Mouse (Mus musculus): ENCODE results near the gene Crabp1. TPM values are rescaled to one million over a fixed set of nuclear protein-coding genes. Genes with fewer than 3 reads are reported as not detected.
A peak's percentile ranks its signal among the peaks of the same experiment; 100 is the strongest.

The Crabp1 gene
- polyA plus RNA-seq, 1 experiment from 2014 or later = 53.8 TPM

- Histone ChIP-seq H3K9ac (replicated peaks; ENCODE audit: low read length) (no peak overlapping the region), H3K27ac (ENCODE audit: low read length) (no peak overlapping the region), H3K4me2 (replicated peaks; ENCODE audit: low read depth, low read length) (no peak overlapping the region), H3K9me3 (ENCODE audit: low read length) (no peaks in the 10 kb centered on the region), H3K4me3 (ENCODE audit: low read length) (no peak overlapping the region), H3K4me1 (ENCODE audit: insufficient read depth, low read length) (peaks cover 4% of the 10 kb centered on the region; the same call in 1 of the 2 replicates), H3K36me3 (ENCODE audit: insufficient read depth, low read length) (no peaks in the 10 kb centered on the region), H3K27me3 (ENCODE audit: insufficient read depth, low read length) (no peaks in the 10 kb centered on the region)
- WGBS = 38% methylated on average over 8 of the region's 8 CpGs
- ATAC-seq (ENCODE audit: low FRiP score, low TSS enrichment) = peak; percentile 50; the same call in 1 of the 2 replicates
Measured at GRCm38 (mm10) chr9:54787760-54788159, 23.2 kb downstream of the Crabp1 start.

DNA sequence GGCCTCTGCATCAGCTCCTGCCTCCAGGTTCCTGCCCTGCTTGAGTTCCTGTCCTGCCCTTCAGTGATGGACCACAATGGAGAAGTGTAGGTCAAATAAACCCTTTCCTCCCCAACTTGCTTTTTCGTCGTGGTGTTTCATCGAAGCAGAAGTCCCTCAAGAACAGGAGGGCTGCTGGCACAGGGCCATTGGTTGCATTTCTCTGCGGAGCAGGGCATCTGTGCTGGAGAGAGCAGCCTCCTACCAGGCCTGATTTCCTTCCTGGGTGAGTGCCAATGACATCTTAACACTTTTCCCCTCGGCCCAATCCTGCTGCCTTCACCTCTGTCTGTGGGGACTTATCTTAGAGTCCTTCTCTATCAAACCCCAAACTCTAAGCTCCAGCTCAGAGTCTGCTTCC lies 25.7 kb downstream of the Crabp1 start:
- no peaks in the 10 kb centered on the region for H3K36me3 ChIP-seq (ENCODE audit: insufficient read depth, low read length)
- no peaks in the 10 kb centered on the region for H3K27me3 ChIP-seq (ENCODE audit: insufficient read depth, low read length)
- no peak overlapping the region for H3K4me3 ChIP-seq (ENCODE audit: low read length)
- no peak overlapping the region for H3K4me2 ChIP-seq (replicated peaks; ENCODE audit: low read depth, low read length)
- H3K27ac ChIP-seq (ENCODE audit: low read length) = no peak overlapping the region
- no peak for ATAC-seq (ENCODE audit: low FRiP score, low TSS enrichment)
- 60% methylated on average over 5 of the region's 5 CpGs for WGBS
- H3K4me1 ChIP-seq (ENCODE audit: insufficient read depth, low read length) = peaks cover 4% of the 10 kb centered on the region; the same call in 1 of the 2 replicates
- H3K9ac ChIP-seq (replicated peaks; ENCODE audit: low read length) = no peak overlapping the region
- H3K9me3 ChIP-seq (ENCODE audit: low read length) = no peaks in the 10 kb centered on the region

- no peaks in the 10 kb centered on the region for H3K4me1 ChIP-seq (ENCODE audit: insufficient read depth, low read length)
- ATAC-seq (ENCODE audit: low FRiP score, low TSS enrichment) = no peak
- H3K27ac ChIP-seq (ENCODE audit: low read length) = no peak overlapping the region
- no peak overlapping the region for H3K4me2 ChIP-seq (replicated peaks; ENCODE audit: low read depth, low read length)
- no peaks in the 10 kb centered on the region for H3K36me3 ChIP-seq (ENCODE audit: insufficient read depth, low read length)
- H3K27me3 ChIP-seq (ENCODE audit: insufficient read depth, low read length) = no peaks in the 10 kb centered on the region
- H3K9ac ChIP-seq (replicated peaks; ENCODE audit: low read length) = no peak overlapping the region
- no peak overlapping the region for H3K4me3 ChIP-seq (ENCODE audit: low read length)
- 25% methylated on average over 10 of the region's 10 CpGs for WGBS
- no peaks in the 10 kb centered on the region for H3K9me3 ChIP-seq (ENCODE audit: low read length)
Measured at GRCm38 (mm10) chr9:54801460-54801961, 37.0 kb downstream of the Crabp1 start.

GRCm38 (mm10) chr9:54802749-54803679 lies 38.5 kb downstream of the Crabp1 start:
- Histone ChIP-seq H3K4me3 (ENCODE audit: low read length) (no peak overlapping the region), H3K9me3 (ENCODE audit: low read length) (no peaks in the 10 kb centered on the region), H3K27me3 (ENCODE audit: insufficient read depth, low read length) (no peaks in the 10 kb centered on the region), H3K4me1 (ENCODE audit: insufficient read depth, low read length) (no peaks in the 10 kb centered on the region), H3K27ac (ENCODE audit: low read length) (no peak overlapping the region), H3K9ac (replicated peaks; ENCODE audit: low read length) (no peak overlapping the region), H3K36me3 (ENCODE audit: insufficient read depth, low read length) (no peaks in the 10 kb centered on the region), H3K4me2 (replicated peaks; ENCODE audit: low read depth, low read length) (no peak overlapping the region)
- ATAC-seq (ENCODE audit: low FRiP score, low TSS enrichment) = no peak
- WGBS = 66% methylated on average over 6 of the region's 6 CpGs

GRCm38 (mm10) chr9:54804351-54804750 lies 39.8 kb downstream of the Crabp1 start:
- no peaks in the 10 kb centered on the region for H3K27me3 ChIP-seq (ENCODE audit: insufficient read depth, low read length)
- no peaks in the 10 kb centered on the region for H3K4me1 ChIP-seq (ENCODE audit: insufficient read depth, low read length)
- ATAC-seq (ENCODE audit: low FRiP score, low TSS enrichment) = no peak
- H3K36me3 ChIP-seq (ENCODE audit: insufficient read depth, low read length) = no peaks in the 10 kb centered on the region
- no peak overlapping the region for H3K9ac ChIP-seq (replicated peaks; ENCODE audit: low read length)
- no peak overlapping the region for H3K4me3 ChIP-seq (ENCODE audit: low read length)
- H3K9me3 ChIP-seq (ENCODE audit: low read length) = no peaks in the 10 kb centered on the region
- 64% methylated on average over 5 of the region's 5 CpGs for WGBS
- no peak overlapping the region for H3K4me2 ChIP-seq (replicated peaks; ENCODE audit: low read depth, low read length)
- no peak overlapping the region for H3K27ac ChIP-seq (ENCODE audit: low read length)

DNA sequence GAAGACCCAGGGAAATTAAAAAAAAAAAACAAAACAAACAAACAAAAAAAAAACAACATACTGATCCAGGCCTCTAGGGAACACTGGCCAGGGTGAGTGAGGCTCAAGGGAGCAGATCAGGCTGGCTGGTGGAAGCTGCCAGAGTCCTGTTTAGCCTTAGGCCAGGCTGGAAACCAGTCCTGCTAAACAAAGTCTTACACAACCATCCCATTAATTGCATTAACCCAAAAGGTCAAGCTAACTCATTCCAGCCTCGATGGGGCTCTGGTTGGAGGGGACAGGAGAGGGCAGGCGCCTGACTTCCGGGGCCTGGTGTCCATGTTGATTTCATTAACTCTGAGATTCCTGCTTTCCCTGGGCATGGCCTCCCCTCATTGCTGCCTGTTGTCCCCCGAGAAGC lies 43.2 kb downstream of the Crabp1 start:
- Histone ChIP-seq H3K4me2 (replicated peaks; ENCODE audit: low read depth, low read length) (no peak overlapping the region), H3K27ac (ENCODE audit: low read length) (no peak overlapping the region), H3K36me3 (ENCODE audit: insufficient read depth, low read length) (no peaks in the 10 kb centered on the region), H3K9ac (replicated peaks; ENCODE audit: low read length) (no peak overlapping the region), H3K4me3 (ENCODE audit: low read length) (no peak overlapping the region), H3K9me3 (ENCODE audit: low read length) (no peaks in the 10 kb centered on the region), H3K27me3 (ENCODE audit: insufficient read depth, low read length) (no peaks in the 10 kb centered on the region), H3K4me1 (ENCODE audit: insufficient read depth, low read length) (no peaks in the 10 kb centered on the region)
- WGBS = 51% methylated on average over 4 of the region's 4 CpGs
- ATAC-seq (ENCODE audit: low FRiP score, low TSS enrichment) = no peak

GRCm38 (mm10) chr9:54809953-54810352 lies 45.4 kb downstream of the Crabp1 start:
- no peaks in the 10 kb centered on the region for H3K36me3 ChIP-seq (ENCODE audit: insufficient read depth, low read length)
- no peak overlapping the region for H3K9ac ChIP-seq (replicated peaks; ENCODE audit: low read length)
- H3K27me3 ChIP-seq (ENCODE audit: insufficient read depth, low read length) = no peaks in the 10 kb centered on the region
- H3K9me3 ChIP-seq (ENCODE audit: low read length) = no peaks in the 10 kb centered on the region
- no peak overlapping the region for H3K27ac ChIP-seq (ENCODE audit: low read length)
- WGBS = 26% methylated on average over 4 of the region's 4 CpGs
- ATAC-seq (ENCODE audit: low FRiP score, low TSS enrichment) = no peak
- H3K4me3 ChIP-seq (ENCODE audit: low read length) = no peak overlapping the region
- H3K4me1 ChIP-seq (ENCODE audit: insufficient read depth, low read length) = no peaks in the 10 kb centered on the region
- no peak overlapping the region for H3K4me2 ChIP-seq (replicated peaks; ENCODE audit: low read depth, low read length)

DNA sequence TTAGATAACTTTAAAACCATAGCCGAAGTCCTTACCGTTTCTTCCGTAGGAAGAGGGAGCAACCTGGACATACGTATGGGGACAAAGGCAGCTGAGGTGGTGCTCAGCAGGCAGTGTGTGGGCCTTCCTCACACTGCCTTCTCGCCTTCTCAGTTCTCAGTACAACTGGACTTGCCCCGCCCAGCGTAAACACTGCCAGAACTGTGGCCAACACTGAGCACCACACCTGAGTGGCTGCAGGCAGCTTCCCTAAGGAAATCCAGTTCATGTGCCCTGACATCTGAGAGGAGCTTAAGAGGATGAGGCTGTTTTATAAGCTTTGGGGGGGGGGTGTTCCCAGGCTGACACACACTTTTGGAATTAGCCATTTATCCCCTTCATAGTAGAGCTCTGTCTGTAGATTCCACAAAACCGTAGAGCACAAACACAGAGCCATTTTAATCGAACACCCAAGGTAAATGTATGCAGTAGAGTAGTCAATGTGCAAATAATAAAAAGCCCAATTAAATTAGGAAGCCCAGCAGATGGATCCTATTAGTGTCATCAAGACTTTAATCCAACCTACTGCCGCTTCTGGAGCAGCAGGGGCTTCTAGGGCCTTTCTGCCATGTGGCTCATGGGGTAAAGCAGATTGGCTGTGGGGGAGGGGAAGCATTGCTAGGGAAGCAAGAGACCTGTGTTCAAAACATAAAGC lies 52.1 kb downstream of the Crabp1 start:
- ATAC-seq (ENCODE audit: low FRiP score, low TSS enrichment) = no peak
- 74% methylated on average over 10 of the region's 10 CpGs for WGBS

GRCm38 (mm10) chr9:54821442-54822100 lies 57.0 kb downstream of the Crabp1 start:
- ATAC-seq (ENCODE audit: low FRiP score, low TSS enrichment) = peak; percentile 81; the same call in 1 of the 2 replicates
- H3K9me3 ChIP-seq (ENCODE audit: low read length) = no peaks in the 10 kb centered on the region
- no peak overlapping the region for H3K4me2 ChIP-seq (replicated peaks; ENCODE audit: low read depth, low read length)
- H3K36me3 ChIP-seq (ENCODE audit: insufficient read depth, low read length) = no peaks in the 10 kb centered on the region
- WGBS = 58% methylated on average over 5 of the region's 5 CpGs
- H3K9ac ChIP-seq (replicated peaks; ENCODE audit: low read length) = no peak overlapping the region
- no peaks in the 10 kb centered on the region; the same call in 1 of the 2 replicates for H3K27me3 ChIP-seq (ENCODE audit: insufficient read depth, low read length)
- 0 out of 2 replicates have a peak, but pooled peaks cover 3% of the 10 kb centered on the region for H3K4me1 ChIP-seq (ENCODE audit: insufficient read depth, low read length)
- no peak overlapping the region for H3K27ac ChIP-seq (ENCODE audit: low read length)
- no peak overlapping the region for H3K4me3 ChIP-seq (ENCODE audit: low read length)

More for the DNA sequence above, 52.1 kb downstream of the Crabp1 start:
- H3K9me3 ChIP-seq (ENCODE audit: low read length) = no peaks in the 10 kb centered on the region
- no peak overlapping the region for H3K27ac ChIP-seq (ENCODE audit: low read length)
- H3K4me3 ChIP-seq (ENCODE audit: low read length) = no peak overlapping the region
- H3K4me2 ChIP-seq (replicated peaks; ENCODE audit: low read depth, low read length) = no peak overlapping the region
- H3K36me3 ChIP-seq (ENCODE audit: insufficient read depth, low read length) = no peaks in the 10 kb centered on the region
- no peak overlapping the region for H3K9ac ChIP-seq (replicated peaks; ENCODE audit: low read length)
- H3K27me3 ChIP-seq (ENCODE audit: insufficient read depth, low read length) = no peaks in the 10 kb centered on the region; the same call in 1 of the 2 replicates
- H3K4me1 ChIP-seq (ENCODE audit: insufficient read depth, low read length) = 0 out of 2 replicates have a peak, but pooled peaks cover 3% of the 10 kb centered on the region

Measured in kidney, embryonic 16.5 days (tissue).